Mouse (Mus musculus): ENCODE data around the gene Ccdc39. TPM values are rescaled to one million over a fixed set of nuclear protein-coding genes. Genes with fewer than 3 reads are reported as not detected.

Ccdc39 gene
- 8.3 TPM for polyA plus RNA-seq (2014; fragmentation: Illumina TruSeq; extraction: RNeasy Lipid Tissue Mini Kit (QIAGEN cat#74804); ENCODE audit: low read depth, low replicate concordance)

GRCm38 (mm10) chr3:33843801-33844632 lies at the start of gene Ccdc39:
Ccdc39 (minus strand) TSS chr3:33844310.

GRCm38 (mm10) chr3:33799617-33800512 lies 44.2 kb downstream of the Ccdc39 start, which contains the start of gene Ttc14:
Ttc14 (plus strand) TSS chr3:33799832.

Other genes starting within 250 kb of the Ccdc39 start
- gene Ttc14, start 44.5 kb downstream of the Ccdc39 start, polyA plus RNA-seq (2014; fragmentation: Illumina TruSeq; extraction: RNeasy Lipid Tissue Mini Kit (QIAGEN cat#74804); ENCODE audit: low read depth, low replicate concordance) = 31.9 TPM
- 74.7 TPM for gene Fxr1, start 175.6 kb upstream of the Ccdc39 start, polyA plus RNA-seq (2014; fragmentation: Illumina TruSeq; extraction: RNeasy Lipid Tissue Mini Kit (QIAGEN cat#74804); ENCODE audit: low read depth, low replicate concordance)
- 65.9 TPM for gene Dnajc19, start 237.0 kb upstream of the Ccdc39 start, polyA plus RNA-seq (2014; fragmentation: Illumina TruSeq; extraction: RNeasy Lipid Tissue Mini Kit (QIAGEN cat#74804); ENCODE audit: low read depth, low replicate concordance)